Mouse (Mus musculus): Measurements from ENCODE around the gene Nudt22. TPM values are rescaled to one million over a fixed set of nuclear protein-coding genes. Genes with fewer than 3 reads are reported as not detected.

The Nudt22 gene
- polyA plus RNA-seq (2014; fragmentation: Nextera tagmentation; extraction: Ambion mirVana) = 24.6 and 25.2 TPM in 2 replicates

DNA sequence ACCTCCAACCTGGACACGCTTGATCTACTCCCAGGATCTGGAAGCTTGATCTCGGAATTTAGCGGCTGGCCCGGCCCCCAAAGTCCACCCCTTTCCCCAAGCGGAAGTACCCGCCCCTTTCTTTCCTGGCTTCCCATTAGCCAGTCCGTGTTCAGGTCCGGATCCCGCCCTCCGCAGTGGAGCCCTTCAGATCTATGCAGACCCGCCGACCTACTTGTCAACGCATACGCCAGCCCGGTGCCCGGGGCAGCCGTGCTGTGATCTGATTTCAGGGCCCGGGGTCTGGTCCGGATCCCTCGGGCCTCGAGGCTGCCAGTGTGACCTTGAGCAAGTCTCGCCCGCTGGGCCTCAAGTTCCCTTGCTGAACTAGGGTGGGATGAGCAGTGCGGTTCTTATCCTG lies at the start of gene Nudt22, which contains the start of gene Trpt1:
TSS of gene Nudt22 (minus strand) at position 112 of the 400 bp plus-strand sequence.
TSS of gene Trpt1 (plus strand) at position 126 of the 400 bp plus-strand sequence.
- WGBS (ENCODE audit: insufficient replicate concordance) = under 1% methylated on average over 24 of the region's 24 CpGs
- Histone ChIP-seq H3K4me1 (ENCODE audit: control insufficient read depth, insufficient read depth, low read length) (peaks cover 22% of the 10 kb centered on the region), H3K36me3 (ENCODE audit: control insufficient read depth, insufficient read depth, low read length) (peaks cover 20% of the 10 kb centered on the region), H3K9me3 (replicated peaks; ENCODE audit: control insufficient read depth, low read length) (peaks cover 4% of the 10 kb centered on the region; the same call in 1 of the 2 replicates), H3K4me3 (ENCODE audit: low read depth, low read length) (peak within 1 kb of the TSS; percentile 67), H3K27ac (ENCODE audit: low read depth, low read length) (peak within 1 kb of the TSS; percentile 85), H3K27me3 (ENCODE audit: control insufficient read depth, insufficient read depth, low read length) (no peaks in the 10 kb centered on the region), H3K4me2 (peak within 1 kb of the TSS; percentile 93), H3K9ac (ENCODE audit: low read depth, low read length) (peak within 1 kb of the TSS; percentile 78)
- ATAC-seq (replicated peaks; ENCODE audit: insufficient number of reproducible peaks, low FRiP score, low TSS enrichment) = peak; percentile 58

DNA sequence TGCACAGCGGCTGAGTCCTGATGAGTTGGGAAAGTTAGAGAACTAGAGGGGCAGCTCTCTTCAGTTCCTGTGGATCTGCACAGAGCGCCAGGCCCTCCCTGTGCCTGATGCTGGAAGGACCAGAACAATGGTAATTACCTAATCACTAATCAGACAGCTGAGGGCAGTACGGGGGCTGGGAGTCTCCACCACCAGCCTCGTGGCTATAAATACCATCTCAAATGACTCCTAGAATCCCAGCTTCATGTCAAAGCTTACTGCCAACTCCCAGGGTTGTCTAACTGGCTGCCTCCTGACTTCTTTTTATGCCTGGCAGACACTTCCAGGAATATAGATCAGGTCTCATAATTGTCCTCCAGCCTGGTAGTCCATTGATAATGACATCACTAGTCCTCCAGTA lies 48.8 kb upstream of the Nudt22 start:
- no peak for ATAC-seq (replicated peaks; ENCODE audit: insufficient number of reproducible peaks, low FRiP score, low TSS enrichment)
- H3K27me3 ChIP-seq (ENCODE audit: control insufficient read depth, insufficient read depth, low read length) = no peaks in the 10 kb centered on the region
- WGBS (ENCODE audit: insufficient replicate concordance) = 27% methylated on average over 4 of the region's 4 CpGs
- H3K9me3 ChIP-seq (replicated peaks; ENCODE audit: control insufficient read depth, low read length) = no peaks in the 10 kb centered on the region
- no peak overlapping the region for H3K4me3 ChIP-seq (ENCODE audit: low read depth, low read length)
- no peak overlapping the region for H3K4me2 ChIP-seq
- no peaks in the 10 kb centered on the region for H3K36me3 ChIP-seq (ENCODE audit: control insufficient read depth, insufficient read depth, low read length)
- H3K27ac ChIP-seq (ENCODE audit: low read depth, low read length) = peak overlapping the region; percentile 38
- peak overlapping the region; percentile 58; the same call in 1 of the 2 replicates for H3K9ac ChIP-seq (ENCODE audit: low read depth, low read length)
- peaks cover 11% of the 10 kb centered on the region for H3K4me1 ChIP-seq (ENCODE audit: control insufficient read depth, insufficient read depth, low read length)

DNA sequence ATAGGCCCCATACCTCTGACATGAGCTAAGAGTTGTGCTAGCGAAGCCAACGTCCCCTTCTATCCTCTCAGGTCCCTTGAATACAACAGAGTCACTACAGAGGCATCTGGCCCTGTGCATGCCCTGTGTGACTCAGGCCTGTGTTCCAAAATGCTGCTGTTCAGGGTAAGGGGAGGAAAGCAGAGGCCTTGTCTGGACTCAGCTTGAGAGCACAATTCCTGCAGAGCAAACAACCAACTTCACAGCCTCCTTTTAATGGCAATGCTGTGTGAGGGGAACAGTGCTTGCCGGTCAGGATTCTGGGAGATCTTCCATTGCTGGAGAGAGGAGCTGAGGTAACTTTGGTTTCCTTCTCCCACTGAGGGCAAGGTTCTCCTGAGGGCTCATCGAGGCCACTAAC lies 48.4 kb upstream of the Nudt22 start:
- H3K27ac ChIP-seq (ENCODE audit: low read depth, low read length) = peak overlapping the region; percentile 38

DNA sequence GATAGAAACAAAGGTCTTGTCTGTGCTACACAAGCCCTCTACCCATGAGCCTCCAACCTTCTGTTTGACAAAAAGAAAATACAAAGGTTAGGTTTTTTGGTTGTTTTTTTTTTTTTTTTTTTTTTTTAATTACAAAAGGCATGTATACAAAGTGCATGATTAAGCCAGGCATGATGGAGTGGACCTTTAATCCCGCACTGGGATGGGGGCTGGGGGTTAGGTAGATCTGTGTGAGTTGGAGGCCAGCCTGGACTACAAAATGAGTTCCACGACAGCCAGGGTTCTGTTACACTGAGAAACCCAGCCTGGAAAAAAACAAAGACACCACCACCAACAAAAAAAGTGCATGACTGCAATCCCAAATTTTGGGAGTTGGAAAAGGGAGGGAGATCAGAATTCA lies 45.3 kb upstream of the Nudt22 start:
- no peaks in the 10 kb centered on the region; the same call in 1 of the 2 replicates for H3K36me3 ChIP-seq (ENCODE audit: control insufficient read depth, insufficient read depth, low read length)
- peak overlapping the region; percentile 75; the same call in 1 of the 2 replicates for H3K9ac ChIP-seq (ENCODE audit: low read depth, low read length)
- H3K4me1 ChIP-seq (ENCODE audit: control insufficient read depth, insufficient read depth, low read length) = peaks cover 26% of the 10 kb centered on the region
- 83% methylated on average over 2 of the region's 2 CpGs for WGBS (ENCODE audit: insufficient replicate concordance)
- no peaks in the 10 kb centered on the region for H3K27me3 ChIP-seq (ENCODE audit: control insufficient read depth, insufficient read depth, low read length)
- H3K4me3 ChIP-seq (ENCODE audit: low read depth, low read length) = peak overlapping the region; percentile 88; the same call in 1 of the 2 replicates
- no peak for ATAC-seq (replicated peaks; ENCODE audit: insufficient number of reproducible peaks, low FRiP score, low TSS enrichment)
- peak overlapping the region; percentile 83 for H3K4me2 ChIP-seq
- H3K27ac ChIP-seq (ENCODE audit: low read depth, low read length) = peak overlapping the region; percentile 88
- no peaks in the 10 kb centered on the region for H3K9me3 ChIP-seq (replicated peaks; ENCODE audit: control insufficient read depth, low read length)

More for the DNA sequence above, 48.4 kb upstream of the Nudt22 start:
- no peak overlapping the region for H3K4me2 ChIP-seq
- WGBS (ENCODE audit: insufficient replicate concordance) = 50% methylated on average over 4 of the region's 4 CpGs
- H3K4me1 ChIP-seq (ENCODE audit: control insufficient read depth, insufficient read depth, low read length) = peaks cover 11% of the 10 kb centered on the region
- H3K9ac ChIP-seq (ENCODE audit: low read depth, low read length) = peak overlapping the region; percentile 58
- no peak overlapping the region for H3K4me3 ChIP-seq (ENCODE audit: low read depth, low read length)
- no peak for ATAC-seq (replicated peaks; ENCODE audit: insufficient number of reproducible peaks, low FRiP score, low TSS enrichment)
- H3K36me3 ChIP-seq (ENCODE audit: control insufficient read depth, insufficient read depth, low read length) = no peaks in the 10 kb centered on the region
- H3K27me3 ChIP-seq (ENCODE audit: control insufficient read depth, insufficient read depth, low read length) = no peaks in the 10 kb centered on the region
- no peaks in the 10 kb centered on the region for H3K9me3 ChIP-seq (replicated peaks; ENCODE audit: control insufficient read depth, low read length)

DNA sequence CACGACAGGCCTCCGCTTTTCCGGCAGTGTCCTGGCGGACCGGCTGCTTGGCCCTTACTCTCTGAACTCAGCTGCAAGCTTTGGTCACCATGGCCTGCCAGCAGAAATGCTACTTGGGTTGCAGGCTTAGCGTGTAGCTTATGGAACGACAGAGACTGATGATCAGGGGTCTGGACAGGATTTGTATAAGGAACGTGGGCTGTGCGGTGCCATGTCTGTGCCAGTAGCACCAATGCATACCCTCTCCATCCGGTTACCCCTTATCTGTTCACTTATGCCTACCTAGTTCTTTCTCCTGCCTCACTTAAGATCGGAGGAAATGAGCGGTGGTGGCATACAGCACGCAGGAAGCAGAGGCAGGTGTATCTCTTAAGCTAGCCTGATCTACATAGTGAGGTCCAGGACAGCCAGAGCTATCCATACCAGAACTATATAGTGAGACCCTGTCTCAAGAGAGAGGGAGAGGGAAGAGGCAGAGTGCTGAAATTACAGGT lies 44.8 kb upstream of the Nudt22 start:
- H3K9me3 ChIP-seq (replicated peaks; ENCODE audit: control insufficient read depth, low read length) = no peaks in the 10 kb centered on the region
- WGBS (ENCODE audit: insufficient replicate concordance) = 23% methylated on average over 13 of the region's 13 CpGs
- no peaks in the 10 kb centered on the region for H3K27me3 ChIP-seq (ENCODE audit: control insufficient read depth, insufficient read depth, low read length)
- no peak for ATAC-seq (replicated peaks; ENCODE audit: insufficient number of reproducible peaks, low FRiP score, low TSS enrichment)
- peak overlapping the region; percentile 88 for H3K4me3 ChIP-seq (ENCODE audit: low read depth, low read length)
- H3K27ac ChIP-seq (ENCODE audit: low read depth, low read length) = peak overlapping the region; percentile 88
- H3K4me2 ChIP-seq = peak overlapping the region; percentile 83
- peak overlapping the region; percentile 75 for H3K9ac ChIP-seq (ENCODE audit: low read depth, low read length)
- no peaks in the 10 kb centered on the region; the same call in 1 of the 2 replicates for H3K36me3 ChIP-seq (ENCODE audit: control insufficient read depth, insufficient read depth, low read length)
- H3K4me1 ChIP-seq (ENCODE audit: control insufficient read depth, insufficient read depth, low read length) = peaks cover 26% of the 10 kb centered on the region

DNA sequence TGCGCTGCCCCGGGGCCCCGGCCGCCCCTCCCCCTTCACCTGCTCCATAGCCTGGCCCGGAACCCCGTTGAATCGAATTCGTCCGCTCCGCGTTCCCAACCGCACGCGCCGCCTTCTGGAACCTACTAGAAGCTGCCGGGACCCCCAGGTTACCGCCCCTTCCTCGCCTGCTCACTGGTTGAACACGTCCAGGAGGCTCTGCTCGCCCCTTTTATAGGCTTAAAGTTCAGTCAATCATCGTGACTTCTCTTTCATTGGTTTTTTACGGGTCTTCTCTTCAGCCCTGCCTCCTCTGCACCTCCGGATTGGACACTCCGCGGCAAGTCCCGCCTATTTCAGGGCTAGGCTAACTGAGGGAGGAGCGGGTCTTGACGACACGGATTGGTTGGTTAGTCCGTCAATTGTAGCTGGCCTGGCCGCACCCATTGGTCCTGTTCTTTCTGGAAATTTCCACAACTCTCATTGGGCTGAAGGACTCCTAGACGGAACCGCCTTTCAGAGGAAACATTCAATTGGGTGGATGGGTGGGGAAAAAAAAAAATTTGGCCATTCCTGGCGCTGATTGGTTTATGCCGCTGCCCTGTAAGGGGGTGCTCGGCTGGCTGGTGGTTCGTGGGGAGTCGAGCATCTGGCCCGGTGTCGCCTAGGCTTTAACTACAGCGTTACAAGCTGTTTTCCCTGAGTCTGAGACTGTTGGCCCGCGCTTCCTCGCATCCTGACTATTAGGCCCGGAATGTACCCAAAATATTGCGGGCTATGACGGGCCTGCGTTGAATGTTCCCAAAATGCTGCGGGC lies 44.1 kb upstream of the Nudt22 start, which contains the start of gene Stip1:
TSS of gene Stip1 (minus strand) at position 127 of the 796 bp plus-strand sequence.
- Histone ChIP-seq H3K27ac (ENCODE audit: low read depth, low read length) (peak within 1 kb of the TSS; percentile 88), H3K9ac (ENCODE audit: low read depth, low read length) (peak within 1 kb of the TSS; percentile 82), H3K4me3 (ENCODE audit: low read depth, low read length) (peak within 1 kb of the TSS; percentile 88), H3K27me3 (ENCODE audit: control insufficient read depth, insufficient read depth, low read length) (no peaks in the 10 kb centered on the region), H3K36me3 (ENCODE audit: control insufficient read depth, insufficient read depth, low read length) (peaks cover 5% of the 10 kb centered on the region), H3K4me2 (peak within 1 kb of the TSS; percentile 90), H3K4me1 (ENCODE audit: control insufficient read depth, insufficient read depth, low read length) (peaks cover 26% of the 10 kb centered on the region), H3K9me3 (replicated peaks; ENCODE audit: control insufficient read depth, low read length) (no peaks in the 10 kb centered on the region)
- under 1% methylated on average over 48 of the region's 49 CpGs for WGBS (ENCODE audit: insufficient replicate concordance)
- ATAC-seq (replicated peaks; ENCODE audit: insufficient number of reproducible peaks, low FRiP score, low TSS enrichment) = peak; percentile 99

DNA sequence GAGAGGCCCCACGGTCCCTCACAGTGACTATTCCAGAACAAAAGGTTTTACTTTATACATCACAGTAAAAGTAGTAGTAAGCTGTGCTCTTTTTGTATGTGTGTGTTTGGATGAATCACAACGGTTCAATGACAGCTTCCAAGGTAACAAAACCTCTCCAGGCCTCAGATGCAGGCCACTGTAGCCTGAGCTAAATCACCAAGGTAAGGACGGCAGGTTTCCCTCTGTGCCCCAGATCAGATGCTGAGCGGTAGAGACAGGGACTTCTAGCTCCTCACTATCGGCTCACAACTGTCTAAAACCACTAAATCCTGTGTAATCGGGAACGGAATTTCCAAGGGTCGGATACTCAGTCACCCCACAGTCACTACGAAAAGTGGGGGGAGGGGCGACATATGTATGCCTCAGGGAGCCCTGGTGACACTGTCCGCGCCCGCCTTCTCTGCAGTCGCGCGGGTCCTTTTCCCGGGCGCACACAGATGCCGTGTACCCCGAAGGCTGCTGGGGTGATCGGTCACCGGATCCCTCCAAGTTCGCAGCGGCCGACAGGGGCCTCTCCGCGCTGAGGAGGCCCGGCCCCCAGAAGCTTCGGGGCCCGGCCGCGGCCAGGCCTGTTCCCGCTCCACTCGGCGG lies 43.3 kb upstream of the Nudt22 start:
- H3K4me2 ChIP-seq = peak overlapping the region; percentile 90
- peak; percentile 22 for ATAC-seq (replicated peaks; ENCODE audit: insufficient number of reproducible peaks, low FRiP score, low TSS enrichment)
- WGBS (ENCODE audit: insufficient replicate concordance) = 1% methylated on average over 33 of the region's 35 CpGs
- peaks cover 20% of the 10 kb centered on the region for H3K4me1 ChIP-seq (ENCODE audit: control insufficient read depth, insufficient read depth, low read length)
- peak overlapping the region; percentile 88 for H3K4me3 ChIP-seq (ENCODE audit: low read depth, low read length)
- no peaks in the 10 kb centered on the region for H3K27me3 ChIP-seq (ENCODE audit: control insufficient read depth, insufficient read depth, low read length)
- peak overlapping the region; percentile 87 for H3K27ac ChIP-seq (ENCODE audit: low read depth, low read length)
- peaks cover 9% of the 10 kb centered on the region for H3K36me3 ChIP-seq (ENCODE audit: control insufficient read depth, insufficient read depth, low read length)
- H3K9ac ChIP-seq (ENCODE audit: low read depth, low read length) = peak overlapping the region; percentile 82
- H3K9me3 ChIP-seq (replicated peaks; ENCODE audit: control insufficient read depth, low read length) = no peaks in the 10 kb centered on the region

DNA sequence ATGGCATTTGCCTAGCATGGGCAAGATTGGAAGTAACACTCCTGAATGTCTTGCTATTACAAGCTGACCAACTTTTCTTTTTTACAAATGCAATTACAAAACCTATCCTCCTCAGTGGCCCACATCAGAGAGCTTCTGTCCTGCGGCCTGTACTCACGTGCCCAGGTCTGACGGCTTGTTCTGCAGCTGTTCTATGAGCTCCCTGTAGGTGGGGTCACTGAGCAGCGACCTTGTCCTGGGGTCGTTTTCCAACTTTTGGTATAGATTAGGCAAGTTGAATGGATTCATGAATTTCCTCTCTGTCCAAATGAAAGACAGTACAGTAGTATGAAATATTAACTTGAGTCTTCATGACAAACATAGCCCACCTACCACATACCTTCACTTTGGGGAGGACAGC lies 38.1 kb upstream of the Nudt22 start:
- Histone ChIP-seq H3K4me2 (no peak overlapping the region), H3K4me1 (ENCODE audit: control insufficient read depth, insufficient read depth, low read length) (peaks cover 15% of the 10 kb centered on the region), H3K36me3 (ENCODE audit: control insufficient read depth, insufficient read depth, low read length) (peaks cover 46% of the 10 kb centered on the region), H3K27me3 (ENCODE audit: control insufficient read depth, insufficient read depth, low read length) (no peaks in the 10 kb centered on the region), H3K9me3 (replicated peaks; ENCODE audit: control insufficient read depth, low read length) (no peaks in the 10 kb centered on the region), H3K9ac (ENCODE audit: low read depth, low read length) (no peak overlapping the region), H3K27ac (ENCODE audit: low read depth, low read length) (no peak overlapping the region), H3K4me3 (ENCODE audit: low read depth, low read length) (no peak overlapping the region)
- ATAC-seq (replicated peaks; ENCODE audit: insufficient number of reproducible peaks, low FRiP score, low TSS enrichment) = no peak
- WGBS (ENCODE audit: insufficient replicate concordance) = 90% methylated on average over 5 of the region's 5 CpGs

All from heart, embryonic 11.5 days (tissue).